Mouse (Mus musculus) c-Kit-positive CD71-negative TER-119-negative erythroid progenitor cells, embryonic 14.5 days (primary cell): ENCODE results near the gene Fbxl22.

Experiments
- DNase-seq: peaks from one replicate; pipeline ENCODE4 v3.0.0-alpha.2; 2013; ENCODE audit warnings: low read depth

Gene Fbxl22

DNA sequence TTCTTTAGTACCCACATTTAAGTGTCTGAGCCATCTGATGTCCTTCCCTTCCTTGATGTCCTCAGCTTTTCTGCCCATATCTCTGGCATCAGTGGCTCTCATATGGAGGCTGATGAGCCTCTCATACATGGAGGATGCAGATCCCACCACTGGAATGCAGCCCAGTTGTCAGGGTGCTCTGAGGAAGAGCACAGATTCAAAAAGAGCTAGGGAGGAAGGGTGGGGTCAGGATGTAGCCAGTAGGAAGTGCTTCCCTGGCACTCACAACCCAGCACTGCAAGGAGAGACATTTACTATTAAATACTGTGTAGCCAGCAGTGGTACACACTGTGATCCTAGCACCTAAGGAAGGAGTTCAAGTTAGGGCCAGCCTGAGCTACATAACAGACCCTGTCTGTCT, 8.0 kb downstream of the Fbxl22 start:
- no peak for DNase-seq

- no peak for DNase-seq
These were observed 8.4 kb downstream of the Fbxl22 start for GRCm38 (mm10) chr9:66506011-66506410.

DNA sequence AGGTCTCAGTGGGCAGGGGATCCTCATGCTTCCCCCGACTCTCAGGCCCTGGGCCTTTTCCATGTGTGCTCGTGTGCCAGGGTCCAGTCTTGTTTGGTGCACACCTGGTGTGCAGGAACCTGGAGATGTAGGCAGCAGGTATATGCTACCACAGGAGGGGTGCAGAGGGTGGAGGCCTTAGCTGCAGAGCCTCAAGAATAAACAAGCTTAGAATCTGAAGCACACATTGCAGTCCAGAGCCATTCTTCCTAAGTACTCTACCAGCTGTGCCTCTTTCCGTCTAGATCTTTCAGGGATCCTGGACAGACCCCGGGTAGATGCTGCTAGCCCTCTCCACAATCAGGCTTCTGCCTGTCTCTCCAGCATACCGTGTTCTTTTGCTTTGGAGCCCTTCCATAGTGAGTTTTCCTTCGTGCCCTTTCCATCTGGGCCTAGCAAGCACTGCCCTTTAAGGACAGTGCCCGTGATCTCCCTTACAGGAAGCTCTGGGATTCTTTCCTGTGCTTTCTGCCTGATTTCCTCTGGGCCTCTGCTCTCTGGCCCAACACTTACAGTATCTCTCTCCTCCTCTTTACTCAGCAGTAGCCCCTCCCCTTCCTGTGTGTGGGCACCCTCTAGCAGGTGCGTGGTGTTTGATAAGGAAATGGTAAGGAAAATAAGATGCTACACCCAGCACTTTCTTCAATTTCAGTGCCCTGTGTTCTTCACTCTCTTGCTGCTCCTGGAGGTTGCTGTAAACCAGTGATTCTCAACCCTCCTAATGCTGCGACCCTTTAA, 9.1 kb downstream of the Fbxl22 start:
- DNase-seq: peak; percentile 55

DNA sequence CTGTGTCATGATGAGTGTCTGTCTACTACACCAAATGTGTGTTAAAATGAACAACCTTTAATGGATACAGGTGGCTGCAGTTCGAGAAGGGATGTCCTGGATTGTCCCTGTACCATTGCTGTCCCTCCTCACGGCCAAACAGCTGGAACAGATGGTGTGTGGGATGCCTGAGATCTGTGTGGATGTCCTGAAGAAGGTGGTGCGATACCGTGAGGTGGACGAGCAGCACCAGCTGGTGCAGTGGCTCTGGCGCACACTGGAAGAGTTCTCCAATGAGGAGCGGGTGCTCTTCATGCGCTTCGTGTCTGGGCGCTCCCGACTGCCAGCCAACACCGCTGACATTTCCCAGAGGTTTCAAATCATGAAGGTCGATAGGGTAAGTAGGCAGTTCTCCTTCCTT, 9.9 kb downstream of the Fbxl22 start:
- no peak for DNase-seq

DNA sequence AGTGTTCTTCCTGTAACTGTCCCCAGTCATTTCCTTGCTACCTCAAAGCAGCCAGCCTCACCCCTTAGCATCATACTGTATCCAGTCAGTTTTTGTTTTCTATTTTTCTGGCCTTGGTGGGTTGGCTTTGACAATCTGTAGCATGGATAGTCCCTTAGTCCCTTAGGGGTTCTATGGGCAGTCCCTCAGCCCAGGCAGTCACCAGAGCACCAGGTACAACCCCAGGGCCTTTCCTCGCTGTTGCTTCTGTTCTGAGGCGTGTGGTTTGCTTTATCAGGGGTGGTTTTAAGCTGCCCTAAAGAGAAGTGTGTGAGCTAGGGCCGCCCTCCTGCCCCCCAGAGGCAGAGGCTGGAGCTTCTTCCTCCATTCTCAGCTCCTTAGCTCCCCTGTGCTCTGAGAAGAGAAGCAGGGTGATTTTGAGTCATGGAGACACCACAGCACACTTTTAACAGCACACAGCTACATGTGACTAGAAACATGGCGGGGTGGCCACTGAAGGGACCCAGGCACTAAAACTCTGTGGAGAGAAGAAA, 10.4 kb downstream of the Fbxl22 start:
- no peak for DNase-seq

GRCm38 (mm10) chr9:66501248-66501647, 13.1 kb downstream of the Fbxl22 start:
- no peak for DNase-seq

DNA sequence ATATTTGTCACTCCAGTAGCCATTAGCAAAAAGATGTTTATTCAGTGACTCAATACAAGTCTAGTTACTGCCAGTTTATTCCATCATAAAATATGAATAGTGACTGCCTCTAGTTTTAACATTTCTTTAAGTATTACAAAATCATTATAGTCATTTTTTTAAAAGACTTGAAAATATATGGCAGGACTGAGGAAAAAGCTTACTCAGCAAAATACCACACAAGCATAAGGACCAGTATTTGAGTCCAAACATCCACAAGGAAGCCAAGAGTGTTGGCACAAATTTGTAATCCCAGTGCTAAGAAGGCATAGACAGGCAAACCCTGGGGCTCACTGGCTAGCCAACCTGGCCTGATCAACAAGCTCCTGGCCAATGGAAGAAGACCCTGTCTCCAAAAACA, 20.4 kb downstream of the Fbxl22 start:
- DNase-seq: no peak

GRCm38 (mm10) chr9:66492361-66492760, 22.0 kb downstream of the Fbxl22 start:
- DNase-seq: no peak

DNA sequence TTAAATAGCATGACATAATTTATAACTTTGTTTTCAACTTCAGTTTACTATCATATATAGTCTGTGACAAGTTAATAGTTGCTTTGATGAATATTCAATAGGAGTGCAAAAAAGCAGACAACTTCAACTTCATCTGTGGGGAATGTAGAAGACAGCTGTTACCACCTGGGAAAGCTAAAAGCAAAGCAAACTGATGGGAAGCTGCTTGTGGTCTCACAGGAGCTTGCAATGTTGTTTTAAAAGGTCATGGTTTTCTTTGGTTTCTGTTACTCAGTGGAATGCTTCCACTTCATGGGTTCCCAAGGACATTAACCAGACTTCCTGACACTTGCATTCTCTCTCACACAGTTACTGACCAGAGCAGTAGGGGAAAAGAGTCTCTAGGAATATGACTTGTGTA, 25.6 kb downstream of the Fbxl22 start:
- DNase-seq: no peak

DNA sequence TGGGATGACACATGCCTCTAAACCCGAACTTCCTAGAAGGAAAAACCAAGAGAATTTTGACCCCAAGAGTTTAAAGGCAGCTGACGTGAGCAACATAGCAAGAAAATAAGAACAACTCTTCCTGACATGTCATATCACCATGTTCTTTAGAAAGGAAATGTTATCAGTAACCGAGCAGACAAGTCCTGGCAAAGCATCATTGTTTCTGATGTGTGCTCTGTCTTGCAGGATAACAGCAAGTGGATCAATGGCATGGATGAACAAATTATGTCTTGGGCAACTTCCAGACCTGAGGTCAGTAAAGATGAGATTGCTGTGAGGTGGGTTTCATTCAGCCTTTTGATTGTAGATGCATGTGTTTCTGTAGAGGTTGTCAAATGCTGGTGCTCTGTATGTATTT, 31.0 kb downstream of the Fbxl22 start:
- DNase-seq: no peak

GRCm38 (mm10) chr9:66477785-66478184, 36.6 kb downstream of the Fbxl22 start:
- DNase-seq: no peak

- peak; percentile 36 for DNase-seq
These were observed 49.3 kb downstream of the Fbxl22 start for GRCm38 (mm10) chr9:66465087-66465486.
